Mouse (Mus musculus) regulatory T cell (primary cell): ENCODE results near the gene Sez6l.

Source experiments
- in situ Hi-C: fragments of 300-600 bp; cut with MboI, MseI; formaldehyde crosslinking; loops from one replicate; pipeline ENCODE4 v1.15.1; 2025; ENCODE audit warnings: high pct_unique_total_duplicates

Gene Sez6l

DNA sequence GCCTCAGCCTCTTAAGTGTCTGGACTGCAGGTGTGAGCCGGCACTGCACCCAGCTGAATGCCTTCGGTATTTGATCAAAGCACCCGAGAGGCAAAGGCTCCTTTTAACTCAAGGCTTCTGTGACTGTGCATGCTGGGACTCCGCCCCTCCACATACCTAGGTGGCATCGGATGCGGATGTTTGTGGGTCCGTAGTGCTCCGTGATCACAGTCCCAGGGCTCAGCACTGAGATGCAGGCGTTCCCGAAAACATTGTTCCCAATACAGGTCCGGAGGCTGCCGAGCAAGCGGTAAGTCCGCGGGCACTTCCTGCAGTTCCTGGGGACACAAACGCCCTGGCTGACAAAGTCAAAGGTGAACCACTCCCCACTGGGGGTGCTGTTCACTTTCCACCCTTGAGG lies 186.0 kb downstream of the Sez6l start:
- in situ Hi-C loops: no loop called here

DNA sequence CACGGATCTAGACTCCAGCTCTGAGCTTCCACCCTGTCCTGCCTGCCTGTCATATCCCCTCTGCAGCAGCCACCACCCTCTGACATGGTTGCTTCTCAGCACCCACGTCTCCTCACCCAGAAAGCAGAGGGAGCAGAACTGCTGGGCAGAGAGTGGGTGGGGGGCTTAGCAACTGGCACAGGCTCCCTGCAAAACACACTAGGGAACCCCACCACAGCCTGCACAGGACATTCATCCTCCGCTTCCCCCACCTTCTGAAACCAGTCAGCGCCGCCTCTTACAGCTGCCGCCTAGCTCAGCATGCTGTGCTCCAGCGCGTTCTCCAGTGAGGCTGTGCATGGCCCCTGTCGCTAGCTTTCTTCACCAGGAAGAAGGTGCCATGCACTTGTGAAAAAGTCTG lies 187.6 kb downstream of the Sez6l start:
- in situ Hi-C loops: no loop called here

DNA sequence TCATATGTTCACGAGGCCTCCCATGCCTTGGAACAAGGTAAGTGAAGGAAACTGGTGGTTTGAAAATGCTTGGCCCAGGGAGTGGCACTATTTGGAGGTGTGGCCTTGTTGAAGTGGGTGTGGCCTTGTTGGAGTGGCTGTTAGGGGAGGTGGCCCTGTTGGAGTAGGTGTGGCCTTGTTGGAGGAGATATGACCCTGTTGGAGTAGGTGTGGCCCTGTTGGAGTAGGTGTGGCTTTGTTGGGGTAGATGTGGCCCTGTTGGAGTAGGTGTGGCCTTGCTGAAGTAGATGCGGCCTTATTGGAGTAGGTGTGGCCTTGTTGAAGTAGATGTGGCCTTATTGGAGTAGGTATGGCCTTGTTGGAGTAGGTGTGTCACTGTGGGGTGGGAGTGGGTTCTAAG lies 191.0 kb downstream of the Sez6l start:
- in situ Hi-C loops: no loop called here

- in situ Hi-C loops: no loop called here
Measured at GRCm38 (mm10) chr5:112384805-112385472, 192.0 kb downstream of the Sez6l start.

- in situ Hi-C loops: no loop called here
Measured at GRCm38 (mm10) chr5:112382641-112383330, 194.2 kb downstream of the Sez6l start.

DNA sequence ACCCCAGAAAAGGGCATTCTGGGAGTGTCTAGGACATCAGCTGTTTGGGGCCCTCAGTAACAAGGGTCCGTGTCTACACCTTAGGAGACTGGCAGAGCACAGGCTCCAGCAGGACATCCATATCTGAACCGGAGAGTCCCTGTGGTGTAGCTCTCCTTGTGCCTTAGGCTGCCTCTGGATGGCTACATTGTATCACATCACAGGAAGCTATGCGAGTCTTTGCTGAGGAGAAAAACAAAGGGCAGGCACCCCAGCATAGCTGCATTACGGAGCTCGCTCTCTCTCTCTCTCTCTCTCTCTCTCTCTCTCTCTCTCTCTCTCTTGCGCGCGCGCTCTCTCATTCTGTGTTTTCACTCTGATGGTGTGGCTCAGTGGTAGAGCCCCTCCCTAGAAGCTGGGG lies 194.9 kb downstream of the Sez6l start:
- in situ Hi-C loops: no loop called here

- in situ Hi-C loops: no loop called here
Measured at GRCm38 (mm10) chr5:112381154-112381553, 195.8 kb downstream of the Sez6l start.

DNA sequence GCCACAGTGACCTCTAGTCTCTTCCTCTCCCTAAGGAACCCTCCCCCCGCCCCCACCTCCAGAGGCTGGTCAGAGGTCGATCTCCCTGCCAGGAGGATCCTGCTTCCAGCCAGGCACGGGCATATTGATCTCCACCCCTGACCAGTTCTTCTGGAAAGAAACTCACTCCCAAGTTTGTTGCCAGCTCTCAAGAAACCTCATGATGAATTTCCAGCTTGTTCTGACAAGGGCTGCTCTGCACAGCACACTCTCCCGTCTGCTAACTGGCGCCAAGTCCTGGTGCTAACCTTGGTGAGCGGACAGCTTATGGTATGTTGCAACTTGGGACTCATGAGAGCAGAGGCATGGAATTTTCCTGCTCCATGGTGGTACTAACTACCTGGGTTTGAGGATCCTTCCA lies 198.3 kb downstream of the Sez6l start:
- in situ Hi-C loops: no loop called here

DNA sequence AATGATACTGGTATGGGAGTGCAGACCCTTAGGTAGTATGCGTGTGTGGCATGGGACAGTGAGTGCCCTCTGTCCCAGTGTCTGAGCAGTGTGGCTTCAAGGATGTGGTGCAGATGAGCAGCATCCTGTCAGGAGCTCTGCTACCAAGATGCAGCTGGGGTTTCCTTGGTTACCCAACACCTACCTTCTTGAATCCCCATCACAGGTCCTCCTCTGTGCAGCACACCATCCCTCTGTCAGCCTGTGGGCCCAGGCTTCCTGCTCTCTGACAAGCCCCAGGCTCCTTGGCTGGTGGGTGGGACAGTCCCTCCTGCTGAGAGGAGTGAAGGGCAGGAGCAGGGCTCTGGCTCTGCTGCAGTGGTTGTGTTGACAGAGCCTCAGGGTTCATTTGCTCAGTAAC lies 199.6 kb downstream of the Sez6l start:
- in situ Hi-C loops: no loop called here

DNA sequence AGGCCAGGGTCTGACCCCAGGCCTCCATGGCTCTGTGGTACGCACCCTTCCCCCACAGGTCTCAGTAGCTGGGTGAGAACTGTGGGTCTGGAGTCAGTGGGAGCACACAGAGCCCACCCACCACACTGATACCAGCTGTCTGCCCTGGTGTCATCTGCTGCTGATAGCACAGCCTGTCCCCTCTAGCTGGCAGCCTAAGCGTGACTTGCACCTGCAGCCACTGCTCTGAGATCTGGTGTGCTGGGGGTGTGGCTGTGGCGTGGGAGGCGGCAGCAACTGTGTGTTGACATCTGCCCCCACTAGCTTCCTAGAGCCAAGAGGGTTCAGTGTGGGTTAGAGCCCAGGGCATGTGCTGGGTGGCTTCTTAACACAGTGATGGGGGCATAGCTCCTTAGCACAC lies 200.9 kb downstream of the Sez6l start:
- in situ Hi-C loops: no loop called here

GRCm38 (mm10) chr5:112371933-112372332 lies 205.1 kb downstream of the Sez6l start:
- in situ Hi-C loops: no loop called here

DNA sequence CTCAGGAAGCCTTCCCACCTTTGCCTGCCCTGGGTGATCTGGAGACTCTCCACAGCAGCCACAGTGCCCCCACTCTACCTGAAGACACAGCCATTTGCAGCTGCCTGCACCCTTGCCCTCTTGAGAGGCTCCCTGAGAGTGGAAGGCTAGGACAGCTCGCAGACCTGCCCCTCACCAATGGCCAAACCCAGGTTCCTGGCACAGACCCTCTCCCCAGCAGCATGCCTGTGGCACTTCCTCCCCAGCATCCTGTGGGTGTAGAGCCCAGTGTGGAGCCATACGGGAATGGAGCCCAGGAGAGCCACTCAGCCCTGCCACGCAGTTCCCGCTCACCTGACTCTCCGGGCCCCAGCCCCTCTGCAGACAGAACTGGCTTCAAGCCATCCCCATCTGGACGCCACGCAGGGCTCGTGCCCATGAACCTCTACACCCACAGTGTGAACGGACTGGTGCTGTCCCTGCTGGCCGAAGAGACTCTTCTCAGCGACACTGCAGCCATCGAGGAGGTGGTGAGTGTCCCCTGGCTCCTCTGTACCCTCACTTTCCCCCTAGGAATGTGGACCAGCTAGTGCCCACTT lies 206.7 kb downstream of the Sez6l start:
- in situ Hi-C loops: no loop called here

DNA sequence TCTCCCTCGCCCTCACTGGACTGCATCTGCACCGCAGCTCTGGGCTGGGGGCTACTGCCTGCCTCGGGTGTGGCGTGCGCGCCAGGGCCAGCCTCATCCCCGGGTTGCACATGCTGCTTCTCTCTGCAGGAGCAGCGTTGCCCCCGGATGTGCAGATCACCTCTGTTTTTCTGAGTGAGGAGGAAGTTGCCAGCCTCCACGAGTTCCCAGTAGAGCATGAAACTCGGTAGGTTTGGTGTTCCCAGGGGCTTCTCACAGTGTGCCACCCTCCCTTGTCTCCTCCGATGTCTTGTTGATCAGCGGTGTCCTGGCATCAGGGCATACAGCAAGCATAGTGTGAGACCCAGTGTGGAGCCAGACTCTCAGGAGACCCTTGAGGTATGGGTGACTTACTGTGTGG lies 207.7 kb downstream of the Sez6l start:
- in situ Hi-C loops: no loop called here
